Mouse (Mus musculus): Measurements from ENCODE around the gene Gm11273. TPM values are rescaled to one million over a fixed set of nuclear protein-coding genes. Genes with fewer than 3 reads are reported as not detected.
"Not testable (repeated sequence)": the region's sequence is repeated elsewhere in the genome, so short reads cannot be mapped to it uniquely, and the experiment has no call there.

Gm11273 gene
- 3.6 and 5.0 TPM in 2 replicates for polyA plus RNA-seq (2016; fragmentation: Nextera tagmentation; extraction: Ambion mirVana)

DNA sequence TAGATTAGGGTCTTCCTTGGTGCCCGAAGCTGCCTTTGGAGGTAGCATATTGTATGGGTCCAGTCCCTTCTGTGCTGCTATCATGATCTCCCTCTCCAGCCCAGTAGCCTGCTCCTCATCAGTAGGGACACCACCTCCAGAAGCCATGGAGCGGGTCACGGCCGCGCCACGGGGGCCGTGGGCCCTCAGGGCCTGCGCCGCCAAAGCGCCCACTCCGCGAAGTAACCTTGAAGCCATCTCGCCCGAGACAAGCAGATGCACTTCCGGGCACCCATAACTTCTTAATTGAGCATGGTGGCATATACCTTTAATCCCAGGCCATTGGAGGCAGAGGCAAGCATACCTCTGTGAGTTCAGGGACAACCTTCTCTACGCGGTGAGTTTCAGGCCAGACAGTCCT, at the start of gene Gm11273:
Gene Gm11273 (minus strand): TSS at position 237 of the 400 bp plus-strand sequence.
- H3K4me3 ChIP-seq; DNase-seq (ENCODE audit: low spot score); H3K36me3 ChIP-seq; H3K27ac ChIP-seq; H3K4me1 ChIP-seq; H3K9me3 ChIP-seq (replicated peaks); H3K27me3 ChIP-seq (ENCODE audit: low read depth, poor library complexity, severe bottlenecking): not testable (repeated sequence)
- WGBS, result 95% methylated on average over 17 of the region's 17 CpGs

DNA sequence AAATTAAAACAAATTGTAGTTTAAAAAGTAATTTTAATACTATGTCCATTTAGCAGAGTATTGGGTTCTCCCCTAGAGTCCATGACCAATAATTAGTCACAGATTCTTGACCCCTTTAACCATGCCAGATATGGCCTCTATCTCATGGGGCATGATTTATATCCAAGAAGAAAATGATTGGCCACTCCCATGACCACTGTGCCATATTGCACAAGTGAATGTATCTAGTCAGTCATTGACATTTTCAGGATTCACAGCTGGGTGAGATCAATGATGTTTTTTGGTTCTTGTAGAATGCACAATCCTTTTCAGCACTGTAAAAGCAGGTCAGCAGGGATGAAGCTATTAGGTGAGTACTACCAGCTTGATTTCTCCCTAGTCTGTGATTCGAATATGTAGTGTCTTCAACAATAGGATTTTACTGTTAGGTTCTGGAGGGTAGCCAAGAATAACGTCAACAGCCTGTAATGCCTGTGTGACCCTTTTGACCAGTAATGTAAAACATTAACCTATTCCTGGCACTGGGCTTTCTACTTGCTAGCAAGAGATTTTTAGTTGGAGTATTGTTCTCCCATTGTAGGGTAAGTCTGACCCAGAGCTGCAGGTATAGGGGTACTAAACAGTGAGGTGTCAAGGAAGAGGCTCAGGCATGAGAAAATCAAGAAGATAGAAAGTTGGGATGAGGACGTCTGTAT, 49.3 kb upstream of the Gm11273 start:
- WGBS, result 77% methylated on average over 3 of the region's 3 CpGs
- Histone ChIP-seq H3K9me3 (replicated peaks) (no peaks in the 10 kb centered on the region), H3K4me3 (no peak overlapping the region), H3K4me1 (no peaks in the 10 kb centered on the region), H3K36me3 (no peaks in the 10 kb centered on the region), H3K27me3 (ENCODE audit: low read depth, poor library complexity, severe bottlenecking) (no peaks in the 10 kb centered on the region), H3K27ac (no peak overlapping the region)
- no peak for DNase-seq (ENCODE audit: low spot score)

DNA sequence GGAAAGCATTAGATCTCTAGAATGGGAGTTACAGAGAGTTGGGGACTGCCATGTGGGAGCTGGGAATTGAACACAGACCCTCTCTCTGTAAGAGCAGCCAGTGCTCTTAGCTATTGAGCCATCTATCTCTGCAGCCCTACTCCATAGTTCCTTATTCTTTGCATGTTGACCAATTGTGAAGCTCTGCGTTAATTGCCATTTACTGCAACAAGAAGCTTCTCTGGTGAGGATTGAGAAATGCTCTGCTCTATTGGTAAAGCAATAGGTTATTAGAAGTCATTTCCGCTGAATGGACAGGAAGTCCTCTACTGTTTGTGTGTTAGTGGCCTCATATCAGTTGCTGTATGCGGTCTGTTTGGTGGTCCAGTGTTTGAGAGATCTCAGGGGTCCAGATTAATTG, 48.3 kb upstream of the Gm11273 start:
- no peak overlapping the region for H3K4me3 ChIP-seq
- H3K36me3 ChIP-seq, result no peaks in the 10 kb centered on the region
- no peak overlapping the region for H3K27ac ChIP-seq
- 95% methylated on average over 3 of the region's 3 CpGs for WGBS
- no peaks in the 10 kb centered on the region for H3K27me3 ChIP-seq (ENCODE audit: low read depth, poor library complexity, severe bottlenecking)
- DNase-seq (ENCODE audit: low spot score), result no peak
- no peaks in the 10 kb centered on the region for H3K9me3 ChIP-seq (replicated peaks)
- H3K4me1 ChIP-seq, result no peaks in the 10 kb centered on the region

DNA sequence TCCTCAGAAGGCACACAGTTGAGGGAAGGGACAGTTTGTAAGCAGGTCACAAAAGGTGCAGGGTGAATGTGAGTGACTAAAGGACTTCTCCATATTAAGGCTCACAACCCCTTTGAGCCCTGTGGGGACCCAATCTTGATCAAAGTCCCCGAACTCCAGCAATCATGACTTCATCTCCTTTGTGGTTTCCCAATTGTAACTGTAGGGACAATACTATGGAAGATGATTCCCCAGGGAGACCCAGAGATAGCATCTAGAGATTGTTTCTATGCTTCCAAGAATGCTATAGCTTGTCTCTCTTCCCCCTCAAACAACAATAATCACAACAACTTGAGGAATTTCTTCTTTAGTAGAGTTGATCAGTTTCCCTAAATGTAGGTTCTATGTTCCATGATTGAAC, 41.5 kb upstream of the Gm11273 start, which contains the start of gene Olfr1366:
Gene Olfr1366 (minus strand): TSS at position 101 of the 400 bp plus-strand sequence.
- Histone ChIP-seq H3K36me3 (no peaks in the 10 kb centered on the region), H3K9me3 (replicated peaks) (no peaks in the 10 kb centered on the region), H3K27me3 (ENCODE audit: low read depth, poor library complexity, severe bottlenecking) (no peaks in the 10 kb centered on the region), H3K4me1 (no peaks in the 10 kb centered on the region), H3K4me3 (no peak within 1 kb of the TSS), H3K27ac (no peak within 1 kb of the TSS)
- DNase-seq (ENCODE audit: low spot score), result no peak
- 74% methylated on average over 1 of the region's 1 CpGs for WGBS

DNA sequence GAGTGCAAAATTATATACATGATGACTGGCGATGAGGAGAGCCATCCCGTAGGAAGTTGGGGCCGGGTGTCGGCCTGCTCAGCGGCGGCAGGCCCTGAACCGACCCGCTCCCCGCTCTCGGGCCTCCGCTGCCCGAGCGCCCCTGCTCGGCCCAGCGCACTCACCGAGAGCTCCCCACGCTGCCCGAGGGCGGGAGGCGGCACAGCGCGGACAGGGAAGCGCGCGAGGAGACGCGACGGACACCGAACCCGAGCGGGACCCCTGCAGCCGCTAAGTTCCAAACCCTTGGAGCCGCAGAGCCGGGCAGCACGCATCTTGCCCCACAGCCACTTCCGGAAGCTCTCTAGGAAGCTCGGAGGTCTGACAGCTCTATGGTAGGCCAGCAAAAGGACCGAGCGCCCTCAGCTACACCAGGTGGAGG, 29.6 kb upstream of the Gm11273 start, which contains the start of gene Zkscan8:
Gene Zkscan8 (minus strand): TSS at position 340 of the 421 bp plus-strand sequence.
- H3K36me3 ChIP-seq, result peaks cover 14% of the 10 kb centered on the region
- peak; percentile 93 for DNase-seq (ENCODE audit: low spot score)
- no peaks in the 10 kb centered on the region for H3K27me3 ChIP-seq (ENCODE audit: low read depth, poor library complexity, severe bottlenecking)
- peak within 1 kb of the TSS; percentile 99 for H3K27ac ChIP-seq
- H3K9me3 ChIP-seq (replicated peaks), result no peaks in the 10 kb centered on the region
- under 1% methylated on average over 39 of the region's 39 CpGs for WGBS
- H3K4me1 ChIP-seq, result peaks cover 8% of the 10 kb centered on the region; the same call in 1 of the 2 replicates
- peak within 1 kb of the TSS; percentile 93 for H3K4me3 ChIP-seq

DNA sequence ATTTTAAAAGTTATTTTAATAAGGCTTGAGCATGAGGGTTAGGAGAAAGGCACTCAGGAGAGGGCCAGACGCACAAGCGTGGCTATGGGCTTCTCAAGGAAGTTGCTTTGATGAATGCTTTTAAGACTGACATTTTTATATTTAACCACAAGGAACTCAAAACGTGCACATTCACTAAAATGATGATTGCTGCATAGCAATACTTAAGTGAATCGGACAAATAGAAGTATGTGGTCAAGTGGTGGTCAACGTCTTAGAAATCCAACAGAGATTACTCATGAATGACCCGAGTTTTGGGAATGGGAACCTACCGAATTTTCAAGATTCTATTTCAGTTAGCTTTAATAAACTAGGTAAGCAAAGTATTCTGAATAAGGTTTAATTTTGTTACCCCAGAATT, 28.9 kb upstream of the Gm11273 start:
- H3K27ac ChIP-seq, result peak overlapping the region; percentile 99; the same call in 1 of the 2 replicates
- H3K9me3 ChIP-seq (replicated peaks), result no peaks in the 10 kb centered on the region
- H3K36me3 ChIP-seq, result peaks cover 20% of the 10 kb centered on the region
- peaks cover 8% of the 10 kb centered on the region; the same call in 1 of the 2 replicates for H3K4me1 ChIP-seq
- no peaks in the 10 kb centered on the region for H3K27me3 ChIP-seq (ENCODE audit: low read depth, poor library complexity, severe bottlenecking)
- DNase-seq (ENCODE audit: low spot score), result no peak
- H3K4me3 ChIP-seq, result peak overlapping the region; percentile 93
- 57% methylated on average over 7 of the region's 7 CpGs for WGBS

DNA sequence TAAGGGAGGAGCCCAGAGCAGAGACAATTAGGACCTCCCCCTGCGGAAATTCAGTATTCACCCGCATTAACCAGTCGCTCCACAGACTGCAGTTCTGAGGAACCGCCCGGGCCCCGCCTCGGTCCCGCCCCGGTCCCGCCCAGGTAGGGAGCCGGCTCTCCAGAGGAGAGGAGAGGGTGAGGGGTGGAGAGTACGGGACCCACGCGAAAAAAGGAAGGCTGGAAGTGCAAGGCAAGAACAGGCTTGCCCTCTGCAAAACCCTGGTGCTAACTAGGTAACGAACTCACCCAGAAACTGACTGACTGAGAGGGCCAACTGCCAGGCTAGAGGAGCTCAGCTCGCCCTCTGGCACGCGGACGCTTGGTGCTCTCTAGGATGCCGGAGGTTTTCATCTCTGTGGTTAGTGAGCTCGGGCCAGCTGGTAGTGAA, 5.0 kb upstream of the Gm11273 start:
- Histone ChIP-seq H3K4me1 (peaks cover 7% of the 10 kb centered on the region; the same call in 1 of the 2 replicates), H3K9me3 (replicated peaks) (no peaks in the 10 kb centered on the region), H3K27me3 (ENCODE audit: low read depth, poor library complexity, severe bottlenecking) (no peaks in the 10 kb centered on the region), H3K27ac (peak overlapping the region; percentile 90), H3K36me3 (no peaks in the 10 kb centered on the region), H3K4me3 (peak overlapping the region; percentile 67)
- under 1% methylated on average over 21 of the region's 21 CpGs for WGBS
- peak; percentile 86 for DNase-seq (ENCODE audit: low spot score)

DNA sequence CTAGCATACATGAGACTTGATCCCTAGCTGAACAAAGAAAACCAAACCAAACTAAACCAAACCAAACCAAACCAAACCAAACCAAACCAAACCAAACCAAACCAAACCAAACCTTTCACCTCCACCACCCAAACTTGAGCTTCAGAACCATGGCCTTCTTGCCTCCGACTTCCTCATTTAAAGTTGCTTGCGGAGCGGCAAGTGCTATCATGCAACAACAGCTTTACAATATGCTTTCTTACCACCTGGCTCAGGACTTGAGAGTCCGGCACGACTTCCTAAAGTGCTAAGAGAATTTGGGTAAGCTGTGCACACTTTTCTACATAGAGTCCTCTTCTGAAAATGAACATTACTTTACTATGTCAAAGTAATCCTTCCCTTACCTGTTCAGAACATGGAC, 1.1 kb upstream of the Gm11273 start:
- H3K4me3 ChIP-seq, result no peak overlapping the region
- no peak for DNase-seq (ENCODE audit: low spot score)
- no peaks in the 10 kb centered on the region for H3K36me3 ChIP-seq
- WGBS, result 88% methylated on average over 5 of the region's 5 CpGs
- no peak overlapping the region for H3K27ac ChIP-seq
- no peaks in the 10 kb centered on the region for H3K9me3 ChIP-seq (replicated peaks)
- H3K4me1 ChIP-seq, result peaks cover 7% of the 10 kb centered on the region; the same call in 1 of the 2 replicates
- H3K27me3 ChIP-seq (ENCODE audit: low read depth, poor library complexity, severe bottlenecking), result no peaks in the 10 kb centered on the region

DNA sequence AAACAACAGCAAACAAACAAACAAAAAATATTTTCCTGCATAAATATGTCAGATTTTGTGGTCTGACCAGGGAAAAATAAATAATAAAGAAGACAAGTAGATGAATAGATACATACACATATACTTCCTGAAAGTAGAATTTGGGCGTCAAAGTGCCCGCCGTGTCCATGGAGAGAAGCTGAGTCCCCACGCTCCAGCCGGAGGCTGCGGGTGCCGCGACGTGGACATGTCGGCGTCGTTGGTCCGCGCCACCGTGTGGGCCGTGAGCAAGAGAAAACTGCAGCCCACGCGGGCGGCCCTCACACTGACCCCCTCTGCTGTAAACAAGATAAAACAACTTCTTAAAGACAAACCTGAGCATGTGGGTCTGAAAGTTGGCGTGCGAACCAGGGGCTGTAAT, 6.1 kb downstream of the Gm11273 start, which contains the start of gene AK157302:
Gene AK157302 (plus strand): TSS at position 144 of the 400 bp plus-strand sequence.
- H3K9me3 ChIP-seq (replicated peaks), result no peaks in the 10 kb centered on the region
- H3K4me1 ChIP-seq, result no peaks in the 10 kb centered on the region
- H3K27me3 ChIP-seq (ENCODE audit: low read depth, poor library complexity, severe bottlenecking), result no peaks in the 10 kb centered on the region
- no peak for DNase-seq (ENCODE audit: low spot score)
- no peak within 1 kb of the TSS for H3K4me3 ChIP-seq
- H3K27ac ChIP-seq, result no peak within 1 kb of the TSS
- WGBS, result 94% methylated on average over 21 of the region's 21 CpGs
- no peaks in the 10 kb centered on the region for H3K36me3 ChIP-seq

DNA sequence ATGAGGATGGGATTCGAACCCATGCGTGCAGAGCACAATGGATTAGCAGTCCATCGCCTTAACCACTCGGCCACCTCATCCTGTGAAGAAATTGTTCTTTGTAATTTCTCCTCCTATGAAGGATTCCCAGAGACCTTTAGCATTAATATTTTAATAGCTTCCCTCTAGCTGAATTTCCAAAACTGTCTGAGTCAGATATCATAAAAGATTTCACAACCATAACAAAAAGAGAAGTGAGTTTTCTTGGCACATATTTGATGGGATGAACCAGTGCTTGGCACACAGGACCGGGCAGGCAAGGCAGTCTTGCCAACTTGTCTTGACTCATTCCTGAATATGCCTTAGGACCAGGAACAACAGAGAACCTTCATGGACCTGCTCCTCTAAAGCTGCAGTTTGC, 8.4 kb downstream of the Gm11273 start:
- no peaks in the 10 kb centered on the region for H3K36me3 ChIP-seq
- H3K9me3 ChIP-seq (replicated peaks), result no peaks in the 10 kb centered on the region
- DNase-seq (ENCODE audit: low spot score), result no peak
- H3K4me3 ChIP-seq, result no peak overlapping the region
- H3K27me3 ChIP-seq (ENCODE audit: low read depth, poor library complexity, severe bottlenecking), result no peaks in the 10 kb centered on the region
- H3K27ac ChIP-seq, result no peak overlapping the region
- no peaks in the 10 kb centered on the region for H3K4me1 ChIP-seq
- WGBS, result 95% methylated on average over 5 of the region's 5 CpGs

DNA sequence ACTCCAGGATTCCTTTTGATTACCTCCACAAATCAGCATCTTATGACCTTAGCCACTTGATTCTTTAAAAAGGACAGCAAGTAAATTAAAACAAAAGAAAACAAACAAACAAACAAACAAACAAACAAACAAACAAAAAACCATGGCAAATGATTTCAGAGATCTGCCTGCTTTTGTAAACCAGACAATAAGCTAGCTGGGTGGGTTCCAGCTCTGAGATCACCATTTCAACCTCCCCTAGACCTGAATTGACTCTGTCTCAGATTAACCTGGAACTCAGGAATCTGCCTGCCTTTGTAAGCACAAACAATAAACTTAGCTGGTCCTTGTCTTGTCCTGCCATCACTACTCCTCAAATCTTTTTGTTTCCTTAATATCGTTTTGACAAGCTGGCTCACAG, 14.3 kb downstream of the Gm11273 start:
- Histone ChIP-seq H3K27me3 (ENCODE audit: low read depth, poor library complexity, severe bottlenecking) (no peaks in the 10 kb centered on the region), H3K4me3 (no peak overlapping the region), H3K36me3 (peaks cover 6% of the 10 kb centered on the region; the same call in 1 of the 2 replicates), H3K9me3 (replicated peaks) (no peaks in the 10 kb centered on the region), H3K4me1 (no peaks in the 10 kb centered on the region), H3K27ac (no peak overlapping the region)
- DNase-seq (ENCODE audit: low spot score), result no peak
- 91% methylated on average over 1 of the region's 1 CpGs for WGBS

DNA sequence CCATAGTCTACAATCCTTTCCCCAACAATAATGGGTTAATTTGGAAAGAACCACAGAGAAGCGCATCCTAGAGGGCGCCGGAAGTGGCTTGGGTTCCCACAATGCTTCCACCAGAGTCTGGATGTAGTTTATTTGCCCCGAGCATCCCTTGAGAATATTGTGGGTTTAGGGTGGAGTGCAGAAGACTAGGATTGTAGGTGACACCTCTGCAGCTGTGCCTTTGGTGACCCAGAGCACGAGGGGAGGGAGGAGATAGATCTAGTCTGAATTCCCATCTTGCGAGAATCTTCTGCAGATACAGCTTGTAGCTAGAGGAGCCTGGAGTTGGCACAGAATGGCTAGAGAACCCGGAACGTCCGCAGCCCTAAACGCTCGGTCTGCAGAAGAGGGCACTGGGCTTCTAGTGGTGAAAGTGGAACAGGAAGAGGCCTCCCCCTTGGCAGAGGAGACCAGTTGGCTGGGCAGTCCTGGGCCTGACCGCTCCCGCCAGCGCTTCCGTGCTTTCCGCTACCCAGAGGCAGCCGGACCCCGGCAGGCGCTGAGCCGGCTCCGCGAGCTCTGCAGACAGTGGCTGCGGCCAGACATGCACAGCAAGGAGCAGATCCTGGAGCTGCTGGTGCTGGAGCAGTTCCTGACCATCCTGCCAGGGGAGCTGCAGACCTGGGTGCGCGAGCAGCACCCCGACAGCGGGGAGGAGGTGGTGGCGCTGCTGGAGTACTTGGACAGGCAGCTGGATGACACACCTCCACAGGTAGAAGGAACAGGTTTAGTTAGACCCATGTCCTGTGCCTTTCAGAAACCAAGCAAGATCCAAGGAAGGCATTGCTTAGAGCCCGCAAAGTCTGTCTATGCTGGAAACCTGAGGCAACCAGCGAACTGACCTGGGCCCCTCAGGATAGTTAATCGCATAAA, 22.2 kb downstream of the Gm11273 start, which contains the start of the genes Zkscan4 and Gm10065:
Gene Zkscan4 (plus strand): TSS at position 149 of the 912 bp plus-strand sequence.
Gene Gm10065 (minus strand): TSS at position 683 of the 912 bp plus-strand sequence.
- H3K4me1 ChIP-seq; H3K36me3 ChIP-seq; H3K9me3 ChIP-seq (replicated peaks); H3K27me3 ChIP-seq (ENCODE audit: low read depth, poor library complexity, severe bottlenecking): not testable (repeated sequence)
- peak; percentile 66 for DNase-seq (ENCODE audit: low spot score)
- peak within 1 kb of the TSS; percentile 56 for H3K4me3 ChIP-seq
- peak within 1 kb of the TSS; percentile 70 for H3K27ac ChIP-seq
- 4% methylated on average over 31 of the region's 31 CpGs for WGBS
